Mouse (Mus musculus) stomach, postnatal 0 days (tissue): ENCODE data around the gene Gm20458. TPM values are rescaled to one million over a fixed set of nuclear protein-coding genes. Genes with fewer than 3 reads are reported as not detected.

Experiments
- ATAC-seq: fragments of 200-750 bp; cut with Nextera tagmentation; 2 replicates; pipeline ENCODE4 v1.8.0; 2017; ENCODE audit not compliant: low FRiP score, low TSS enrichment
- DNase-seq: peaks from one replicate; pipeline ENCODE4 v3.0.0-alpha.2; 2016; ENCODE audit warnings: low spot score
- H3K27ac ChIP-seq: fragments of 300-500 bp; sonication (generic); replicated peaks from 2 replicates; pipeline ENCODE4 v1.5.1; 2014; ENCODE audit warnings: mild to moderate bottlenecking, control low read depth
- H3K27me3 ChIP-seq: fragments of 300-500 bp; sonication (generic); 2 replicates; pipeline ENCODE4 v1.6.1; 2014; ENCODE audit warnings: low read length; ENCODE audit not compliant: control insufficient read depth, insufficient read depth
- H3K36me3 ChIP-seq: fragments of 300-500 bp; sonication (generic); 2 replicates; pipeline ENCODE4 v1.6.1; 2014; ENCODE audit warnings: low read length, mixed read lengths; ENCODE audit not compliant: control insufficient read depth, insufficient read depth
- H3K4me1 ChIP-seq: fragments of 300-500 bp; sonication (generic); replicated peaks from 2 replicates; pipeline ENCODE4 v1.6.1; 2014; ENCODE audit warnings: antibody characterized with exemption; ENCODE audit not compliant: control insufficient read depth, insufficient read depth
- H3K4me2 ChIP-seq: fragments of 300-500 bp; sonication (generic); replicated peaks from 2 replicates; pipeline ENCODE4 v1.6.1; 2014; ENCODE audit warnings: low read depth, mild to moderate bottlenecking, control low read depth, moderate library complexity
- H3K4me3 ChIP-seq: fragments of 300-500 bp; sonication (generic); 2 replicates; pipeline ENCODE4 v1.5.1; 2014; ENCODE audit warnings: low read depth, low read length, control low read depth
- H3K9ac ChIP-seq: fragments of 300-500 bp; sonication (generic); 2 replicates; pipeline ENCODE4 v1.6.1; 2014; ENCODE audit warnings: mild to moderate bottlenecking, low read length, control low read depth, mixed read lengths
- H3K9me3 ChIP-seq: fragments of 300-500 bp; sonication (generic); 2 replicates; pipeline ENCODE4 v1.6.1; 2016; ENCODE audit warnings: low read length; ENCODE audit not compliant: control insufficient read depth
- CTCF ChIP-seq: IDR thresholded peaks from 2 replicates; pipeline ENCODE4 v1.5.1; 2016; ENCODE audit warnings: antibody characterized with exemption, low read depth, mild to moderate bottlenecking, moderate library complexity
- EP300 ChIP-seq: optimal IDR thresholded peaks from 2 replicates; pipeline ENCODE3; 2016; ENCODE audit warnings: antibody characterized with exemption
- WGBS: fragments of 180-500 bp; shearing (Covaris S2); extraction: QIAGEN DNeasy Blood & Tissue Kit; methylation state at CpG from one replicate; pipeline ENCODE4 v1.1.7; 2014; 5-methylcytosine and 5-hydroxymethylcytosine counted together
- polyA plus RNA-seq: library from polyadenylated mRNA; unstranded; fragments of >200 nt; fragmentation: Nextera tagmentation; extraction: Ambion mirVana; gene quantifications from 2 replicates; pipeline ENCODE4 v1.2.1, GENCODE M21; 2015

The Gm20458 gene
- polyA plus RNA-seq, 1 experiment from 2014 or later: 28.1 TPM

DNA sequence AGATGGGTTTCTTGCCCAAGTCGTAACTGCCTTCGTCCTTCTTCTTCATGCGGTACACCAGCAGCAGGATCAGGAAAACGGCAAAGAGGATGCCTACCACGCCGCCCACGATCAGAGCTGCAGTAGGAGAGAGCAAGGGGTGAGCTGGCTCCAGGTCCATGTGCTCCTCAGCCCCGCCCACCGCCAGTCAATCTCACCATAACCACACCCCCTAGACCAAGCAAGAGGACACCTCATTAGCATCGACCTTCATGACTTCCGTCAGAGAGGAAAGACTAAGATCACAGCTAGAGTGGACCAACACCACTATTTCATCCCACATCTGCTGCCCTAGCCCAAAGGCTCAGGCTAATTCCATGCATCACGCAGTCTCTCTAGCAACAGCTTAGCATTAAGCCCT, 34.6 kb upstream of the Gm20458 start:
- DNase-seq (peak; percentile 56), ATAC-seq (peak; percentile 36; the same call in 1 of the 2 replicates)
- 35% methylated on average over 12 of the region's 12 CpGs for WGBS
- no peaks in the 10 kb centered on the region for H3K27me3 ChIP-seq
- peaks cover 6% of the 10 kb centered on the region for H3K4me1 ChIP-seq
- no peak overlapping the region for H3K4me3 ChIP-seq
- TF ChIP-seq CTCF (no peak), EP300 (no peak)
- H3K36me3 ChIP-seq: peaks cover 22% of the 10 kb centered on the region
- no peak overlapping the region for H3K4me2 ChIP-seq
- no peak overlapping the region for H3K27ac ChIP-seq
- no peak overlapping the region for H3K9ac ChIP-seq
- H3K9me3 ChIP-seq: no peaks in the 10 kb centered on the region

DNA sequence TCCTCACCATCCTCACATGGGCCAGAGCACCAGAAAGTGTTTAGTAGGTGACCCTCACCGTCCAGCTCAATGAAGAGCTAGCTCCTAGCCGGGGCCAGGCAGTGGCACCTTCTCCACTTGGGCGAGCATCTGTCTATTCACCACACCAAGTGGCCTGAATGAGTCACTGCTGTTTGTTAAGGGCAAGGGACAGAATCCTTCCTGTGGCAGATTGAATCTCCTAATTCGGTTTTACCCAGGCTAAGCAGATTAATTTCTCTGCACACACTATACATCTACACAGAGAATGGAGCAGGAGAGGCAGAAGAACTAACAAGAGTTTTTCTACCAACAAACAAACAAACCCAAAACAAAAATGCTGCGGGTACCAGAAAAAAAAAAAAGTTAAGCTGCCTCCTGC, 33.8 kb upstream of the Gm20458 start:
- 66% methylated on average over 5 of the region's 5 CpGs for WGBS
- H3K27ac ChIP-seq: no peak overlapping the region
- H3K4me2 ChIP-seq: no peak overlapping the region
- ATAC-seq (no peak), DNase-seq (no peak)
- H3K4me3 ChIP-seq: no peak overlapping the region
- no peaks in the 10 kb centered on the region for H3K27me3 ChIP-seq
- H3K4me1 ChIP-seq: peaks cover 11% of the 10 kb centered on the region
- H3K9ac ChIP-seq: no peak overlapping the region
- TF ChIP-seq EP300: no peak
- TF ChIP-seq CTCF: no peak
- peaks cover 22% of the 10 kb centered on the region for H3K36me3 ChIP-seq
- no peaks in the 10 kb centered on the region for H3K9me3 ChIP-seq

DNA sequence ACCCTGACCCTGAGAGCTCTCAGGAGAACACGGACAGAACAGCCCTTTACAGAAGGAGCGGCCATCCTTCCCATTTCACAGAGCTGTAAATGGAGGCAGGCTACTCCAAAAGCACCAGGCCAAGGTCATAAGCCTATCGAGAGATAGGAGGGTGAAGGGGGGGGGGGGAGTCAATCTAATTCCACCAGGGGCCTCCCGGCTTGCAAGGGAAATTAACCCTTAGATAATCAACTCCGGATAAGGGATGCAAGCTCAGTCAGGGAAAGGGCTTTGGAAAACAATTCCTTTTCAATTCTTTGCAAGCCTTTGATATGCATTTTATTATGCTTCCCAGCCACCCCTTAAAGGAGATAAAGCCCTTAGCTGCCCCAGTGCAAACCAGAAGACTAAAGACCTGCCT, 32.3 kb upstream of the Gm20458 start:
- H3K9ac ChIP-seq: no peak overlapping the region
- DNase-seq (no peak), ATAC-seq (no peak)
- H3K36me3 ChIP-seq: peaks cover 22% of the 10 kb centered on the region
- H3K27ac ChIP-seq: no peak overlapping the region
- H3K4me1 ChIP-seq: peaks cover 15% of the 10 kb centered on the region
- no peaks in the 10 kb centered on the region for H3K27me3 ChIP-seq
- no peaks in the 10 kb centered on the region for H3K9me3 ChIP-seq
- TF ChIP-seq CTCF (no peak), EP300 (no peak)
- WGBS: 39% methylated on average over 5 of the region's 5 CpGs
- H3K4me3 ChIP-seq: no peak overlapping the region
- no peak overlapping the region for H3K4me2 ChIP-seq

DNA sequence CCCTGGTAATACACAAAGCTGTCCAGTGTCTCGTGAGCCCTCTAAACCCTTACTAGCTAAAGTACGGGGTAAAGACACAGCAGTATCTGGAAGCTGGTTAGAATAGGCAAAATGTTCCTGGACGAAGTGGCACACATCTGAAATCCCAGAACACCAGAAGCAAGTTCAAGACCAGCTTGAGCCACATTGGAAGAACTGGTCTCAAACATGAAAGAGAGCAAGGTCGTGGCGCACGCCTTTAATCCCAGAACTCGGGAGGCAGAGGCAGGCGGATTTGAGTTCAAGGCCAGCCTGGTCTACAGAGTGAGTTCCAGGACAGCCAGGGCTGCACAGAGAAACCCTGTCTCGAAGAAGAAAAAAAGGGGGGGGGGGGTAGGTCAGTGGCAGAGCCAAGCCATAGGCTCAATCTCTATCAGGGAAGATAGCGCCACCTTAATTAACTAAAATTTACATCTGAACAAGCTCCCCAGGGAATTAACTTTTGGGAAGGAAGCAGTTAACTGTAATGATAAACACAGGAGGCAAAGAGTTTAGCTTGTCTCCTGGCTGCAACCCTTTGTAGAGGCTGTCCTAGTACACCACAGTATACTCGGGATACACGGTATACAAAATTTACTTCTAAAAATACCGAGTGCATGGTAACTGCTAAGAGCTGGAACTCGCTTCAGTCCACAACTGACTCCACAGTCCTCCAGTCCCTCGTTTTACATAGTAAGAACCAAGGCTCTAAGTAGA, 30.7 kb upstream of the Gm20458 start:
- Histone ChIP-seq H3K4me2 (no peak overlapping the region), H3K36me3 (peaks cover 18% of the 10 kb centered on the region), H3K27me3 (no peaks in the 10 kb centered on the region), H3K9me3 (no peaks in the 10 kb centered on the region), H3K9ac (no peak overlapping the region), H3K4me3 (no peak overlapping the region), H3K4me1 (peaks cover 26% of the 10 kb centered on the region), H3K27ac (peak overlapping the region; percentile 69)
- 56% methylated on average over 15 of the region's 15 CpGs for WGBS
- TF ChIP-seq EP300 (no peak), CTCF (no peak)
- DNase-seq: no peak
- ATAC-seq: no peak

DNA sequence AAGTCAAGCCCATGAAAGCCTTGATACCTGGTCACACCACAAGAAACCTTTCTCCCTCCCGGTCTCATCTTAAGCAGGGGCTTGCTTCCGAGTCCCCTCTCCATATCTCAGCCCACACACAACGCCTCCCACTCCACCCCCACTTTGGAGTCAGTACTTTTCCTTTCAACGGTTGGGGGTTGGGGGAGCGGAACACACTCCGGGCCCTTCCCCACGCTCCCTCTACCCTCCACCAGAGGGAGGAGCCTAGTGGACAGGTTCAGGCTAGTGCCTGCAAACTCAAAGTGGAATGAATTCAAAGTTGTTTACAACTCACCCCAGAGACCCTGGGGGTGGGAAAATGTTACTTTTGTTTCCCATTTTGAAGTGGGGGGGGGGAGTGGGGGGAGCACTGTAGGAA, 30.1 kb upstream of the Gm20458 start:
- Histone ChIP-seq H3K36me3 (peaks cover 18% of the 10 kb centered on the region), H3K27ac (peak overlapping the region; percentile 69), H3K4me2 (peak overlapping the region; percentile 5; the same call in 1 of the 2 replicates), H3K27me3 (no peaks in the 10 kb centered on the region), H3K9me3 (no peaks in the 10 kb centered on the region), H3K4me3 (no peak overlapping the region), H3K9ac (no peak overlapping the region), H3K4me1 (peaks cover 29% of the 10 kb centered on the region)
- no peak for ATAC-seq
- no peak for TF ChIP-seq EP300
- TF ChIP-seq CTCF: peak; percentile 46
- WGBS: 7% methylated on average over 7 of the region's 7 CpGs
- DNase-seq: peak; percentile 49

DNA sequence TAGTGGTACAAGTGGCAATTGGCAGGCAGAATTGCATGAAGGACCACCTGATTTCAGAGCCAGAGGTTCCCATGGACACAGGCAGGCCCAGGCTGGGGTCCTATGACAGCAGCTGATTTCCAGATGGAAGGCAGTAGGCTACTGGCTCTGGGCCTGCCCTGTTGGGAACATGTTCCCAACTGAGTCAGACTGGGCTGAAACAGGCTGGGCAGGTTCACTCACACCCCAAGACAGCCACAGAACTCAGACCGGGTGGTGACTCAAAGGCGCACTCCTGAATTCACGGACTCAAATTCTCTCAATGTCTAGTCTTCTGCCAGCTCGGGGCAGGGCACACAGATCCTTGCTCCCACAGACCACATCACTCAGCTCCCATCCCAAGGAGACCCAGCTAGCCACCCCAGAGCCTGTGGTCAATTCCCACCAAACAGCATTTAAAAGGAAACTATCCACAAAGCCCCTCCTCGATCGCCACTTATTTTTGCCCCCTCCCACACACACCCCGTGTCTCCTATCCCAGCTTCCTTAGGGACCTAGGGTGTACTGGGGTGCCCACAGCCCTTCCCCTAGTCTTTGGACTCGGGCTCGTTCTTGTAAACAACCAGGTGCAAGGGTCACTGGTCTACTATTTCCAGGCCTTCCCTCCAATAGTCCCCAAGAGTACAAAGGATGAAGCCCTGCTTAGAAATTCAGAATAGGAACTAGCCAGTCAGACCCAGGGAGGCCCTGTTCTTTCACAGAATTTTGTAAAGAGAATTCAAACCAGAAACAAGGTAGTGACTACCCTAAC, 28.9 kb upstream of the Gm20458 start:
- Histone ChIP-seq H3K4me3 (no peak overlapping the region), H3K27me3 (no peaks in the 10 kb centered on the region), H3K36me3 (peaks cover 12% of the 10 kb centered on the region), H3K9ac (peak overlapping the region; percentile 62), H3K4me2 (peak overlapping the region; percentile 49), H3K4me1 (peaks cover 39% of the 10 kb centered on the region), H3K9me3 (no peaks in the 10 kb centered on the region), H3K27ac (peak overlapping the region; percentile 92)
- DNase-seq: peak; percentile 79
- peak; percentile 68 for ATAC-seq
- WGBS: 43% methylated on average over 9 of the region's 9 CpGs
- TF ChIP-seq EP300 (no peak), CTCF (no peak)
